Mouse (Mus musculus): ENCODE measurements around the gene Pcif1. TPM values are rescaled to one million over a fixed set of nuclear protein-coding genes. Genes with fewer than 3 reads are reported as not detected.
"Not testable (repeated sequence)": the region's sequence is repeated elsewhere in the genome, so short reads cannot be mapped to it uniquely, and the experiment has no call there.

Gene Pcif1
- polyA plus RNA-seq, 1 experiment from 2014 or later: 87.8 TPM

GRCm38 (mm10) chr2:164857101-164857821, 21.8 kb upstream of the Pcif1 start, which contains the start of gene Pltp:
Pltp (minus strand) TSS chr2:164857711.
- H3K4me2 ChIP-seq: peak within 1 kb of the TSS; percentile 87
- no peaks in the 10 kb centered on the region for H3K36me3 ChIP-seq
- H3K27ac ChIP-seq: peak within 1 kb of the TSS; percentile 58
- H3K4me3 ChIP-seq: peak within 1 kb of the TSS; percentile 49
- peak; percentile 86 for ATAC-seq (ENCODE audit: low FRiP score)
- H3K4me1 ChIP-seq (replicated peaks): peaks cover 32% of the 10 kb centered on the region
- WGBS: under 1% methylated on average over 44 of the region's 47 CpGs
- no peaks in the 10 kb centered on the region for H3K9me3 ChIP-seq
- H3K9ac ChIP-seq: peak within 1 kb of the TSS; percentile 63
- H3K27me3 ChIP-seq: peaks cover 59% of the 10 kb centered on the region

GRCm38 (mm10) chr2:164857842-164858553, 21.1 kb upstream of the Pcif1 start:
- H3K9ac ChIP-seq: peak overlapping the region; percentile 63
- WGBS: 2% methylated on average over 19 of the region's 19 CpGs
- H3K27ac ChIP-seq: peak overlapping the region; percentile 58; the same call in 1 of the 2 replicates
- ATAC-seq (ENCODE audit: low FRiP score): peak; percentile 34; the same call in 1 of the 2 replicates
- H3K36me3 ChIP-seq: no peaks in the 10 kb centered on the region
- H3K27me3 ChIP-seq: peaks cover 59% of the 10 kb centered on the region
- no peaks in the 10 kb centered on the region for H3K9me3 ChIP-seq
- peak overlapping the region; percentile 87 for H3K4me2 ChIP-seq
- peak overlapping the region; percentile 49 for H3K4me3 ChIP-seq
- peaks cover 32% of the 10 kb centered on the region for H3K4me1 ChIP-seq (replicated peaks)

GRCm38 (mm10) chr2:164859155-164859554, 19.9 kb upstream of the Pcif1 start:
- Histone ChIP-seq H3K27ac (no peak overlapping the region), H3K4me1 (replicated peaks) (peaks cover 32% of the 10 kb centered on the region), H3K9ac (no peak overlapping the region), H3K27me3 (peaks cover 59% of the 10 kb centered on the region), H3K36me3 (no peaks in the 10 kb centered on the region), H3K4me3 (no peak overlapping the region), H3K4me2 (no peak overlapping the region), H3K9me3 (no peaks in the 10 kb centered on the region)
- ATAC-seq (ENCODE audit: low FRiP score): no peak
- WGBS: 79% methylated on average over 2 of the region's 2 CpGs

- no peak overlapping the region for H3K9ac ChIP-seq
- 67% methylated on average over 9 of the region's 9 CpGs for WGBS
- no peak for ATAC-seq (ENCODE audit: low FRiP score)
- no peaks in the 10 kb centered on the region for H3K9me3 ChIP-seq
- H3K27me3 ChIP-seq: peaks cover 55% of the 10 kb centered on the region
- no peaks in the 10 kb centered on the region for H3K36me3 ChIP-seq
- no peak overlapping the region for H3K27ac ChIP-seq
- no peak overlapping the region for H3K4me3 ChIP-seq
- peaks cover 32% of the 10 kb centered on the region for H3K4me1 ChIP-seq (replicated peaks)
- H3K4me2 ChIP-seq: no peak overlapping the region
Observed at GRCm38 (mm10) chr2:164859640-164860432, 19.3 kb upstream of the Pcif1 start.

GRCm38 (mm10) chr2:164861094-164861493, 18.0 kb upstream of the Pcif1 start:
- Histone ChIP-seq H3K27ac (peak overlapping the region; percentile 62; the same call in 1 of the 2 replicates), H3K36me3 (no peaks in the 10 kb centered on the region), H3K9ac (no peak overlapping the region), H3K4me1 (replicated peaks) (peaks cover 32% of the 10 kb centered on the region), H3K4me3 (no peak overlapping the region), H3K4me2 (no peak overlapping the region), H3K27me3 (peaks cover 45% of the 10 kb centered on the region), H3K9me3 (no peaks in the 10 kb centered on the region)
- ATAC-seq (ENCODE audit: low FRiP score): no peak
- WGBS: 75% methylated on average over 4 of the region's 4 CpGs

- Histone ChIP-seq H3K4me1 (replicated peaks) (peaks cover 20% of the 10 kb centered on the region), H3K4me2 (no peak overlapping the region), H3K27me3 (peaks cover 33% of the 10 kb centered on the region), H3K4me3 (no peak overlapping the region), H3K27ac (peak overlapping the region; percentile 60), H3K9me3 (no peaks in the 10 kb centered on the region), H3K9ac (no peak overlapping the region), H3K36me3 (no peaks in the 10 kb centered on the region)
- ATAC-seq (ENCODE audit: low FRiP score): 0 out of 2 replicates have a peak, but pooled peaks have one; percentile 40
- WGBS: 48% methylated on average over 9 of the region's 9 CpGs
Observed at GRCm38 (mm10) chr2:164862179-164862861, 16.8 kb upstream of the Pcif1 start.

- H3K27ac ChIP-seq; H3K9ac ChIP-seq; H3K4me3 ChIP-seq; H3K36me3 ChIP-seq; H3K4me2 ChIP-seq; H3K9me3 ChIP-seq; ATAC-seq (ENCODE audit: low FRiP score): not testable (repeated sequence)
- peaks cover 10% of the 10 kb centered on the region for H3K4me1 ChIP-seq (replicated peaks)
- peaks cover 22% of the 10 kb centered on the region for H3K27me3 ChIP-seq
- WGBS: 91% methylated on average over 9 of the region's 9 CpGs
Observed at GRCm38 (mm10) chr2:164863411-164863810, 15.7 kb upstream of the Pcif1 start.

- peaks cover 12% of the 10 kb centered on the region; the same call in 1 of the 2 replicates for H3K27me3 ChIP-seq
- H3K9ac ChIP-seq: no peak overlapping the region
- peaks cover 4% of the 10 kb centered on the region; the same call in 1 of the 2 replicates for H3K9me3 ChIP-seq
- no peak overlapping the region for H3K4me3 ChIP-seq
- H3K4me2 ChIP-seq: no peak overlapping the region
- H3K36me3 ChIP-seq: no peaks in the 10 kb centered on the region
- WGBS: 81% methylated on average over 4 of the region's 4 CpGs
- H3K27ac ChIP-seq: no peak overlapping the region
- ATAC-seq (ENCODE audit: low FRiP score): no peak
- peaks cover 10% of the 10 kb centered on the region for H3K4me1 ChIP-seq (replicated peaks)
Observed at GRCm38 (mm10) chr2:164864593-164864992, 14.5 kb upstream of the Pcif1 start.

- Histone ChIP-seq H3K4me2 (no peak overlapping the region), H3K4me1 (replicated peaks) (peaks cover 1% of the 10 kb centered on the region), H3K9ac (no peak overlapping the region), H3K9me3 (peaks cover 4% of the 10 kb centered on the region; the same call in 1 of the 2 replicates), H3K36me3 (no peaks in the 10 kb centered on the region), H3K27ac (peak overlapping the region; percentile 46; the same call in 1 of the 2 replicates), H3K27me3 (no peaks in the 10 kb centered on the region), H3K4me3 (no peak overlapping the region)
- ATAC-seq (ENCODE audit: low FRiP score): no peak
- 68% methylated on average over 16 of the region's 16 CpGs for WGBS
Observed at GRCm38 (mm10) chr2:164866741-164867551, 12.2 kb upstream of the Pcif1 start.

GRCm38 (mm10) chr2:164867566-164867965, 11.5 kb upstream of the Pcif1 start:
- H3K27me3 ChIP-seq: no peaks in the 10 kb centered on the region
- no peak overlapping the region for H3K9ac ChIP-seq
- no peaks in the 10 kb centered on the region for H3K36me3 ChIP-seq
- 95% methylated on average over 7 of the region's 7 CpGs for WGBS
- H3K4me2 ChIP-seq: no peak overlapping the region
- H3K9me3 ChIP-seq: peaks cover 4% of the 10 kb centered on the region; the same call in 1 of the 2 replicates
- H3K4me1 ChIP-seq (replicated peaks): no peaks in the 10 kb centered on the region
- ATAC-seq (ENCODE audit: low FRiP score): no peak
- peak overlapping the region; percentile 46; the same call in 1 of the 2 replicates for H3K27ac ChIP-seq
- H3K4me3 ChIP-seq: no peak overlapping the region

- WGBS: 75% methylated on average over 7 of the region's 7 CpGs
- Histone ChIP-seq H3K36me3 (no peaks in the 10 kb centered on the region), H3K27ac (no peak overlapping the region), H3K9me3 (peaks cover 4% of the 10 kb centered on the region; the same call in 1 of the 2 replicates), H3K4me1 (replicated peaks) (no peaks in the 10 kb centered on the region), H3K4me3 (no peak overlapping the region), H3K4me2 (no peak overlapping the region), H3K27me3 (no peaks in the 10 kb centered on the region), H3K9ac (no peak overlapping the region)
- no peak for ATAC-seq (ENCODE audit: low FRiP score)
Observed at GRCm38 (mm10) chr2:164868491-164868890, 10.6 kb upstream of the Pcif1 start.
